Mouse (Mus musculus): ENCODE results near the gene Itgb1bp1. TPM values are rescaled to one million over a fixed set of nuclear protein-coding genes. Genes with fewer than 3 reads are reported as not detected.
A peak's percentile ranks its signal among the peaks of the same experiment; 100 is the strongest.

Gene Itgb1bp1
- polyA plus RNA-seq, 1 experiment from 2014 or later, result 32.4 TPM

GRCm38 (mm10) chr12:21233727-21234126 is 52.4 kb downstream of the Itgb1bp1 start:
- no peak overlapping the region for H3K9ac ChIP-seq (ENCODE audit: low read depth, low read length)
- H3K4me2 ChIP-seq (ENCODE audit: low read length), result no peak overlapping the region
- H3K36me3 ChIP-seq (ENCODE audit: control insufficient read depth, insufficient read depth, low read length), result peaks cover 27% of the 10 kb centered on the region
- H3K27ac ChIP-seq (ENCODE audit: low read length), result no peak overlapping the region
- no peak overlapping the region for H3K4me3 ChIP-seq (ENCODE audit: low read depth, low read length)
- ATAC-seq, result no peak
- H3K9me3 ChIP-seq (replicated peaks; ENCODE audit: control insufficient read depth, low read length, poor library complexity, severe bottlenecking), result no peaks in the 10 kb centered on the region
- no peaks in the 10 kb centered on the region for H3K4me1 ChIP-seq (ENCODE audit: control insufficient read depth, insufficient read depth, low read length)
- no peaks in the 10 kb centered on the region for H3K27me3 ChIP-seq (ENCODE audit: control insufficient read depth, insufficient read depth, low read depth, low read length)
- WGBS, result 91% methylated on average over 7 of the region's 7 CpGs

DNA sequence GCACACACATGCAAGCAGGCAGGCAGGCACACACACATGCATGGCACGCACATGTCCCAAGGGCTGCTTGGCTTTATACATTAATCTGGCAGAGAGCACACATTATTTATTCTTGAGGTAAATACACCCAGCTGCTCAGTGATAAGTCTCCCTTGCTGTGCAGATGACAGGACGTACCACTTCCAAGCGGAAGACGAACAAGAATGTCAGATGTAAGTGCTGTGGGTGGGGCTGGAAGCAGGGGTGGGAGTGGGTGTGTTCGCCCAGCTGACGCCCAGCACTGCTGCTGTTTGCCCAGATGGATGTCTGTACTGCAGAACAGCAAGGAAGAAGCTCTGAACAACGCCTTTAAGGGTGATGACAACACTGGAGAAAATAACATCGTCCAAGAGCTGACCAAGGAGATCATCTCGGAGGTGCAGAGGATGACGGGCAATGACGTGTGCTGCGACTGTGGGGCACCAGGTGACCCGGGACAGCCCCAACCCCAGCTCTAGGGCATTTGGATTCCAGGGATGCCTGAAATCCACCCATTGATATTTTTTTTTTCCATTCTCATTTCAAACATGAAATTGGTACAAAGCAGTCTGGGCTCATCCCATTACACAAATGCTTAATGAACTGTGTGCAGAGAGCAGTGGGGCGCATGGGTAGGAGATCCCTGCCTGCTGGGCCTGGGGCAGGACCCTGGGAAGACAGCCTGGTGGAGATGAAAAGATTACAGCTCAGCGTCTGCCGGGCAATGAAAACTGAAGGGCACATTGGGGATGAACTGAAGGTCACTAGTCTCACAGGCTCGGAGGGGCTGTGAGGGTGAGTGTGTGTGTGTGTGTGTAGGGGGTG is 56.8 kb downstream of the Itgb1bp1 start:
- no peak overlapping the region for H3K27ac ChIP-seq (ENCODE audit: low read length)
- no peak overlapping the region for H3K9ac ChIP-seq (ENCODE audit: low read depth, low read length)
- ATAC-seq, result peak; percentile 14; the same call in 1 of the 2 replicates
- H3K4me3 ChIP-seq (ENCODE audit: low read depth, low read length), result no peak overlapping the region
- H3K4me1 ChIP-seq (ENCODE audit: control insufficient read depth, insufficient read depth, low read length), result peaks cover 7% of the 10 kb centered on the region; the same call in 1 of the 2 replicates
- H3K4me2 ChIP-seq (ENCODE audit: low read length), result no peak overlapping the region
- WGBS, result 64% methylated on average over 17 of the region's 17 CpGs
- H3K27me3 ChIP-seq (ENCODE audit: control insufficient read depth, insufficient read depth, low read depth, low read length), result no peaks in the 10 kb centered on the region
- no peaks in the 10 kb centered on the region for H3K9me3 ChIP-seq (replicated peaks; ENCODE audit: control insufficient read depth, low read length, poor library complexity, severe bottlenecking)
- peaks cover 12% of the 10 kb centered on the region for H3K36me3 ChIP-seq (ENCODE audit: control insufficient read depth, insufficient read depth, low read length)

GRCm38 (mm10) chr12:21228650-21229049 is 57.4 kb downstream of the Itgb1bp1 start:
- Histone ChIP-seq H3K9me3 (replicated peaks; ENCODE audit: control insufficient read depth, low read length, poor library complexity, severe bottlenecking) (no peaks in the 10 kb centered on the region), H3K4me1 (ENCODE audit: control insufficient read depth, insufficient read depth, low read length) (peaks cover 7% of the 10 kb centered on the region; the same call in 1 of the 2 replicates), H3K9ac (ENCODE audit: low read depth, low read length) (no peak overlapping the region), H3K27me3 (ENCODE audit: control insufficient read depth, insufficient read depth, low read depth, low read length) (no peaks in the 10 kb centered on the region), H3K4me2 (ENCODE audit: low read length) (no peak overlapping the region), H3K27ac (ENCODE audit: low read length) (no peak overlapping the region), H3K4me3 (ENCODE audit: low read depth, low read length) (no peak overlapping the region), H3K36me3 (ENCODE audit: control insufficient read depth, insufficient read depth, low read length) (peaks cover 12% of the 10 kb centered on the region)
- 95% methylated on average over 4 of the region's 4 CpGs for WGBS
- ATAC-seq, result no peak

- Histone ChIP-seq H3K27me3 (ENCODE audit: control insufficient read depth, insufficient read depth, low read depth, low read length) (no peaks in the 10 kb centered on the region), H3K9ac (ENCODE audit: low read depth, low read length) (no peak overlapping the region), H3K27ac (ENCODE audit: low read length) (0 out of 2 replicates have a peak overlapping the region, but pooled peaks have one; percentile 40), H3K36me3 (ENCODE audit: control insufficient read depth, insufficient read depth, low read length) (peaks cover 12% of the 10 kb centered on the region), H3K4me2 (ENCODE audit: low read length) (no peak overlapping the region), H3K9me3 (replicated peaks; ENCODE audit: control insufficient read depth, low read length, poor library complexity, severe bottlenecking) (no peaks in the 10 kb centered on the region), H3K4me1 (ENCODE audit: control insufficient read depth, insufficient read depth, low read length) (peaks cover 7% of the 10 kb centered on the region; the same call in 1 of the 2 replicates), H3K4me3 (ENCODE audit: low read depth, low read length) (no peak overlapping the region)
- peak; percentile 46 for ATAC-seq
- WGBS, result 52% methylated on average over 6 of the region's 6 CpGs
Observed at GRCm38 (mm10) chr12:21227076-21227980, 58.8 kb downstream of the Itgb1bp1 start.

DNA sequence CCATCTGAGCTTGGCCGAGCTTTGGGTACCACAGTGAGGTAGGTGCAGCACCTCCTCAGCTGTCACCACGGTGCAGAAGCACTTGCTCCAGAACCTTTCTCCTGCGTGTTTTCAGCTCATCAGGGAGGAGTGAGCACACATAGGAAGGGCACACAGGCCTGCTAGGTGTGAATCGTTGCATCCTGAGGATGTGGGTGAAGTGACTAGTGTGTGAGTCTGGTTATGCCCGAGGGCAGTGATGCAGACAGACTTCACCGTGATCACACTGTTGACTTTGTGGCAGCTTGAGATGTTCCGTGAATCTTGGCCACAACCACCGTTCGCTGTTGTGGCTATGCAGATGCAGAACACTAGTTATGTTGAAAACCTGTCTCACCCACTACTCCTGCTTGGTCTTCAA is 59.8 kb downstream of the Itgb1bp1 start:
- WGBS, result 92% methylated on average over 9 of the region's 9 CpGs
- Histone ChIP-seq H3K36me3 (ENCODE audit: control insufficient read depth, insufficient read depth, low read length) (peaks cover 12% of the 10 kb centered on the region), H3K27me3 (ENCODE audit: control insufficient read depth, insufficient read depth, low read depth, low read length) (no peaks in the 10 kb centered on the region), H3K9me3 (replicated peaks; ENCODE audit: control insufficient read depth, low read length, poor library complexity, severe bottlenecking) (no peaks in the 10 kb centered on the region), H3K4me2 (ENCODE audit: low read length) (no peak overlapping the region), H3K9ac (ENCODE audit: low read depth, low read length) (no peak overlapping the region), H3K27ac (ENCODE audit: low read length) (no peak overlapping the region), H3K4me3 (ENCODE audit: low read depth, low read length) (no peak overlapping the region), H3K4me1 (ENCODE audit: control insufficient read depth, insufficient read depth, low read length) (peaks cover 7% of the 10 kb centered on the region; the same call in 1 of the 2 replicates)
- no peak for ATAC-seq

- no peaks in the 10 kb centered on the region for H3K27me3 ChIP-seq (ENCODE audit: control insufficient read depth, insufficient read depth, low read depth, low read length)
- H3K9me3 ChIP-seq (replicated peaks; ENCODE audit: control insufficient read depth, low read length, poor library complexity, severe bottlenecking), result no peaks in the 10 kb centered on the region
- WGBS, result 77% methylated on average over 8 of the region's 8 CpGs
- H3K4me3 ChIP-seq (ENCODE audit: low read depth, low read length), result no peak overlapping the region
- no peak overlapping the region for H3K9ac ChIP-seq (ENCODE audit: low read depth, low read length)
- H3K36me3 ChIP-seq (ENCODE audit: control insufficient read depth, insufficient read depth, low read length), result peaks cover 10% of the 10 kb centered on the region
- H3K4me1 ChIP-seq (ENCODE audit: control insufficient read depth, insufficient read depth, low read length), result peaks cover 7% of the 10 kb centered on the region; the same call in 1 of the 2 replicates
- no peak overlapping the region for H3K4me2 ChIP-seq (ENCODE audit: low read length)
- ATAC-seq, result no peak
- no peak overlapping the region for H3K27ac ChIP-seq (ENCODE audit: low read length)
Observed at GRCm38 (mm10) chr12:21225358-21225757, 60.7 kb downstream of the Itgb1bp1 start.

- H3K4me2 ChIP-seq (ENCODE audit: low read length), result no peak overlapping the region
- 91% methylated on average over 4 of the region's 4 CpGs for WGBS
- peaks cover 7% of the 10 kb centered on the region; the same call in 1 of the 2 replicates for H3K4me1 ChIP-seq (ENCODE audit: control insufficient read depth, insufficient read depth, low read length)
- H3K4me3 ChIP-seq (ENCODE audit: low read depth, low read length), result no peak overlapping the region
- no peak overlapping the region for H3K9ac ChIP-seq (ENCODE audit: low read depth, low read length)
- no peak for ATAC-seq
- no peaks in the 10 kb centered on the region for H3K9me3 ChIP-seq (replicated peaks; ENCODE audit: control insufficient read depth, low read length, poor library complexity, severe bottlenecking)
- peaks cover 4% of the 10 kb centered on the region; the same call in 1 of the 2 replicates for H3K36me3 ChIP-seq (ENCODE audit: control insufficient read depth, insufficient read depth, low read length)
- no peak overlapping the region for H3K27ac ChIP-seq (ENCODE audit: low read length)
- no peaks in the 10 kb centered on the region for H3K27me3 ChIP-seq (ENCODE audit: control insufficient read depth, insufficient read depth, low read depth, low read length)
Observed at GRCm38 (mm10) chr12:21223923-21224322, 62.2 kb downstream of the Itgb1bp1 start.

DNA sequence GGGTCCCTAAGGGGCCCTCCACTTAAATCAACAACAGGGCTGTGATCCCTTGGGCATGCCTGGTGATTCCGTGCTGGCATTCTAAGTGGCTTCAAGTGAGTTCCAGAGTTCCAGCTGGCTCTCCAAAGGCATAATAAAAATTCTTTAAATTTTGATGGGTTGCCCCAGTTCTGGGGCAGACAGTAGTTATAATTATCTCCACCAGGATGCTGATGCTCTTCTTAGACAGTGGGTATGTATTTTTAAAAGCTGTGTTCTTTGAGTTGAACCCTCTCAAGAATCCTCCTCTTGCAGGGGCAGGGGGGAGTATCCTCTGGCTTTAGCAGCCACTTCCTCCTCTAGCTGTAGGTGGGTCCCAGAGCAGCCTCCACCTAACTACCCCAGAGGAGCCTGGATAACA is 65.5 kb downstream of the Itgb1bp1 start:
- H3K4me3 ChIP-seq (ENCODE audit: low read depth, low read length), result no peak overlapping the region
- peaks cover 15% of the 10 kb centered on the region for H3K36me3 ChIP-seq (ENCODE audit: control insufficient read depth, insufficient read depth, low read length)
- no peaks in the 10 kb centered on the region for H3K9me3 ChIP-seq (replicated peaks; ENCODE audit: control insufficient read depth, low read length, poor library complexity, severe bottlenecking)
- no peak for ATAC-seq
- no peak overlapping the region for H3K4me2 ChIP-seq (ENCODE audit: low read length)
- no peaks in the 10 kb centered on the region for H3K27me3 ChIP-seq (ENCODE audit: control insufficient read depth, insufficient read depth, low read depth, low read length)
- no peaks in the 10 kb centered on the region for H3K4me1 ChIP-seq (ENCODE audit: control insufficient read depth, insufficient read depth, low read length)
- H3K27ac ChIP-seq (ENCODE audit: low read length), result no peak overlapping the region
- WGBS, result 93% methylated on average over 1 of the region's 1 CpGs
- H3K9ac ChIP-seq (ENCODE audit: low read depth, low read length), result no peak overlapping the region

Data from midbrain, embryonic 16.5 days (tissue).